Mouse (Mus musculus) natural killer cell, adult 2 months (primary cell): ENCODE measurements at regions not wholly inside any gene's neighbourhood (a gene's known extent, or its start where the extent isn't known, plus 50 kb on each side); places are given as distances from the start of the nearest gene placed in this dataset.
A peak's percentile ranks its signal among the peaks of the same experiment; 100 is the strongest.

Experiments
- DNase-seq, 2 experiments: peaks; one replicate each; pipeline ENCODE4 v3.0.0; 2022; ENCODE audit warnings: low spot score in 2 of 2

DNA sequence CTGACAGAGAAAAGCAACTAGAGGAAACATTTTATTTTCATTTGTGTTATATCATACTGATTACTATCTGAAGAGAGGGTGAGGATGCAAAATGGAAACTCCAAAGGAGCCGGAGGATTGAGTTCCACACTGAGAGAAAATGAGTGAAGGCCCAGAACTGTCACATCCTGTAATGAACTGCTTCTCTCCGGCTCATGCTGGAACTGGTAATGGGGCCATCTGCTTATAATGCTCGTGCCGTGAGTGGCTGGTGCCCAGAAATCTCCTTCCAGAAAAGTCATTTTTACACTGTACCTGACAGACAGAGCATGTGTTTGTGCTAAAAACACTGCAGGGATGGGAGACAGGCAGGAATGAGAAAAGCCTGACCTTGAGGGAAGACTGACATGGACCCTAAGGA, 483.5 kb upstream of the Pkdcc start:
- no peak for DNase-seq

DNA sequence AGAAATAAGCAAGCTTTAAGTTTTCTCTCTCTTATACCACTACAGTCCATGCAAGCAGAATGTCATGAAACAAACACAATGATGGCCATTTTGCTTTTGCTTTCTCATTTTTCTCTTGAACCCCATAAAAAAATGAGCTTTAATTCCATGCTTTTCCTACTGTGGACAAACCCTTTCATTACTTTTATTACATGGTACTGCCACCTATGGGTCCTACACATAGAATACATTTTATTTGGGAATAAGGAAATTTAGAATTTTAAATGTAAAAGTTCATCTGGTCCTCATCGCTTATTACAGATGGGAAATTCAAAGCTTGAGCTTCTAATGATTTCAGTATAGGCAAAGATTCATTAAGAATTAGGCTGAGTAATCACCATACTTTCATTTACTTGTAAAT, 472.6 kb upstream of the Pkdcc start:
- no peak for DNase-seq

DNA sequence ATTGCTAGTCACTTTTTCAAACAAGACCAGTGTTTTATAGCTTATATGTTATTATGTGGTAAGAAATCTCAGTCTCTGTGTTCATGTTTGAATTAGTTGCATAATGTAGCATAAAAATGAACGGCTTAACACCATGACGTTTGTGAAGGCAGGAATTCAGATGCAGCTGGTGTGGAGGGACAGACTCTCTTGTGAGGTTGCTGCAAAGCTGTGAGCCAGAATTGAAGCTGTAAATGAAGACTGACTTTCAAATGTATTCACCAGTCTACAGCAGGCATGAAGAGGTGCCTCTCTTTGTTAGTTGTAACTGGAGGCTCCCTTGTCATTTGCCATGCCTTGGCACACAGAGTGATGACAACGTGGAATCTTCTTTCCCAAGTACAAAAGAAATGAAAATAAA, 457.7 kb upstream of the Pkdcc start:
- no peak for DNase-seq

DNA sequence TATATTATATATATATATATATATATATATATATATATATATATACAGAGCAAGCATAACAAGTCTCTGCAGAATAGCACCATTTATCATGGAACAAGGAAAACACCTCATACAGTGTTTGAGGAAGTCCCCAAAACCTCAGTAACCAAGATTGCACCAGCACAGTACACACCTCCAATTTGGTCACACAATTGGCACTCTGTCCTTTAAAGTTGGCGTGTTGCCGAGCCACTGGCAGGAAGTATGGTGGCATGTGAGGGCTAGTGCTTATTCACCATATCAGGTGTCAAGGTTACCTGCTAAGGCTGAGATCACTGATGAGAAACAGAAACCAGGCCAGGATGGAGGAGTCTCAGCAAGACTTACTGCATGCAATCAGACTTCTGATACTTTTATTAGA, 436.0 kb upstream of the Pkdcc start:
- no peak for DNase-seq

DNA sequence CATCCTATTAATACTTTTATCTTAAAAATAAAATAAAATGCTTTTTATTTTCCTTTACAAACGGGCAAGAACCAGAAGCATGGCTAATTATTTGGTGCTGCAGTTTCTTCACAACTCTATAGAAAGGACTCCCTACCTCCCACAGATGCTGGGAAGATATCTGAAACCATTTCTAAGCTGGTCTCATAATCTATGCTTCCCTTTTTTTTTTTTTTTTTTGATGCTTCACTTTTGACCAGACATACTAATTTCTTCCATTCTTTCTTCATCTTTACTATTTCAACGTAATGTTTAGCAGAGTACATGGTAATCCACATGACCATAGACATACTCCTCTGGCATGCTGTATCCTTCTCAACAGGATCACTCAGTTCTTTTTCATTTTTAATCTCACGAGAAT, 393.0 kb upstream of the Pkdcc start:
- DNase-seq = no peak

DNA sequence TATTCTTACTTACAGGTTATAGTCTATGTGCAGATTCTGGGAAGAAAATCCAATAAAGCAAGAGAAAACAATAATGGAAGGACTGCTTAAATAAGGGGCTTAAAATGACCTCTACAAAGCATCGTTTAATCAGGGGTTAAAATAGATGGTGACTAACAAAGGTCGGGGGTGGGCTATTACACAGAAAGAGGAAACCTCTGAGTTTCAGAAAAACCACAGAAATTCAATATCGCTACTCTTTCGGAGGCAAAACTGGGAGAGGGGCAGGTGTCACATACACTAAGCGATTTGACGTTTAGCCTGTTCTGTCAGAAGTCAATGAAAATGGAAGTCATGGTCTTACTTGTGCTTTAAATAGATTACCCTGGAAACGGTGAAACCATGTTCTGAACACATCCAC, 391.0 kb upstream of the Pkdcc start:
- no peak for DNase-seq

DNA sequence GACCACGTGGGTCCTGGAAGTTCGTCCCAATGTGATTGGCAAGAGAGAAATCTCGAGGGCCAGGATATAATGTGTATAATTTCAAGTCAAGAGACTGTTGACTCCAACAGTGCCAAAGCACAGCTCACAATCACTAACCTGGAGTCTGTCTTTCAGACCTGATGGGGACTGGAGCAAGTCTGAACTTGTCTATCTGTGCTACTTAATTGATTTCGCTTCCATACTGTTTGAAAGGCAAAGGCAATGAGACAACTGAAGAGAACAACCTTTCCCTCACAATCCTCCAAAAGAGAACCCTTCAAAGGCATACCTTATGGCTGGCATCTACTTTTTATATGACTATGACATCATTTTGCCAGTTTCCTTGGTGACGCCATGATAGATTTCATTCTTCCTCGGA, 390.5 kb upstream of the Pkdcc start:
- no peak for DNase-seq

DNA sequence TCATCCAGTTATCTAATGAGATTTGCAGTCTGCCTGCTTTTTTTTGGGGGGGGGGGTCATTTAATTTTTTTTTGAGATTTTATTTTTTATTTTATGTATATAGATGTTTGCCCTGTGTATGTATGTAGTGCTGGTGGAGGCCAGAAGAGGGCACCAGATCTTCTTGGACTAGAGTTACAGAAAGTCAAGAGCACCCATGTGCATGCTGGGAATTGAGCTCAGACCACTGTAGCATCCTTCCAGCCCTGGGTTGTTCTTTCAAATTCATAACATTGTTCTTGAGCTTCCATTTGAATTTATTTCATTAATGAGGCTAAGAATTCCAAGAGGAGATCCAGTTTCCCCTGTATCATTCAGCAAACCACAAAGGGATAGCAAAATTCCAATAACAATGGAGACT, 387.9 kb upstream of the Pkdcc start:
- DNase-seq = no peak

DNA sequence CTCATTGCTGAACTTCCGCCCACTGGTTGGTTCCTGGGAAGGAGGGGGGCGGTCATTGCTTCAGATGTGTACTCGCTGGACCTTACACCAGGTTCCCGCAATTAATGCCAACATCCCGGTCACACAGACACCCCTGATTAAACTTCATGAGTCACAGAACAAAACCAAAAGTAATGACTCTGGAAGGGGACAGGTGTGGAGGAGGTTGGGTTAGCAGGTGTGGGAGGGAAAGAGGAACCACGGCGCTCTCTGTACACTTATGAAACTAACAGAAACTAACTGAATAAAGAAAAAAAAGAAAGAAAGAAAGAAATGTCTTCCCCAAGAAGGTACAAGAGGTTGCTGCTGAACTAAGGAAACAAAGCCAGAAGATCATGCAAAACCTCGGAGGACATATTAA, 387.3 kb upstream of the Pkdcc start:
- no peak for DNase-seq

DNA sequence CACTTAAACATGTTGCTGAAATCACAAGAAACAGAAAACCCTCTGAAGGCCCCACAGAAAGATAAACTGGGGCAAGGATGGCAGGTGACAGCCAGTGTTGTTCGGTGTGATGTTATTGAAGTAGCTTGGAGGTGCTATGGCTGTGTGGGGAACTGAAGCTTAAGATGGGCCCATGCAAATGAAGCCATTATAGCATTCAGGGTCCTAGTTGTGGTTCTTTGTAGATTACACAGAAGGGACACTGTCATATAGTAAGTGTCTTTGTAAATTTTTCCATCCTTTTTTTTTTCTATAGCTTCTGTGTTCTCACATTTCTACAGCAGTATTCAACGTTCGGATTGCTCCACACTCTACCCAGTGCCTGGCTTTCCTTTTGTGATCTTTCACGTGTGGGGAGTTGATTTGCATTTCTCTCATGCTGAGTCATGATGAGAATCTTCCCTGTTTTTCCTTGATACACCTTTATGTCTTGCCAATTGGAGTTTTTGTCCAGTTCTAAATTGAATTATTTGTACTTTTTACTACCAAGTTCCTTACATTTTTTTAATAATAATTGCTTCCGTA, 386.6 kb upstream of the Pkdcc start:
- DNase-seq = no peak

DNA sequence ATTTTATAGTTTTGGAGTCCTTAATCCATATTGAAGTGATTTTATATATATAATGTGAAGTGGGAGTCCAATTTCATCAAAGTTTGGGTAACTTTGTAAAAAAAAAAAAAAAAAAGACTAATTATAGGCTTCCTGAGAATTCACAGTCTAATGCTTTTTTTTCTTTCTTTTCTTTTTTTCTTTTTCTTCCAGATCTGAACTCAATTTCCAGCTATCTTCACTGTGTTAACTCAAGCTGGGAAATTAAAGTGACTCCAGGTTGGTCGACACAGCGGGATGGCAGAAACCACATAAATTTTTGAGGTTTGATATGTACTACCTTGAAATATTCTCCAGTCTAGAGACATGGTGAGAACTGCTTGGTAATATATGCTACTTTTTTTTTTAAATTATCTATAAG, 385.7 kb upstream of the Pkdcc start:
- no peak for DNase-seq

DNA sequence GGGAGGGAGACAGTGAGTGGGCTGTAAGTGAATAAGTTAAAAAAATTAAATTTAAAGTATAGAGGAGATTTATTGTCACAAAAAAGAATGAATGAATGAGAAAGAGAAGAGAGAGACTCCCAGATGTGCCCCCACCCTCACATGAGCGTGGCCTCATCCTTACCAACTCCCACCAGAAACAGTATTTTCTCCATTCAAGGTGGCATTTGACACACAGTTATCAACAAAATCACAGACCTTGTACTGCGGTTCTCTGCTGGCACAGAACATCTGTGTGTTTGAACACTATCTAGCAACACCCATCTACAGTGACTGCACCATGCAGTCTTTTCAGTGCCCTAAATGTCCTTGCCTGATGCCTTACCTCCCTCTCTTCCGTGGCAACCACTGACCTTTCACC, 380.9 kb upstream of the Pkdcc start:
- DNase-seq = no peak

DNA sequence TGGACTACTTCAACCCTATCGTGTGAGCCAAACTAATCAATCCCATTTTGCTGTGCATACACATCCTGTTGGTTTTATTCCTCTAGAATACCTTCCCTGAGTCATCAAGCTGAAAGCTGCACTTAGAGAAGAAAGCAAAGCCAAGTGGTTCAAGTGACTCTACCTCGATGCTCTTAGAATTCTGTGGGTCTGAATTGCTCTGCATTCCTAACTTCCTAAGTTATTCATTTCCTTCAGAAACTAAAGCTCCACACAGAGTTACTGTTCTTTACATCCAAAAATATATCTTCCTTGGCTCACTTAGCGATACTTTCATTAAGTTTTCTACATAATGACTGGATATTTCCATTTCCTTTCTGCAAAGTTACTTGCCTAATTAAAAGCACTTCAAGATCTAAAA, 379.0 kb upstream of the Pkdcc start:
- no peak for DNase-seq

DNA sequence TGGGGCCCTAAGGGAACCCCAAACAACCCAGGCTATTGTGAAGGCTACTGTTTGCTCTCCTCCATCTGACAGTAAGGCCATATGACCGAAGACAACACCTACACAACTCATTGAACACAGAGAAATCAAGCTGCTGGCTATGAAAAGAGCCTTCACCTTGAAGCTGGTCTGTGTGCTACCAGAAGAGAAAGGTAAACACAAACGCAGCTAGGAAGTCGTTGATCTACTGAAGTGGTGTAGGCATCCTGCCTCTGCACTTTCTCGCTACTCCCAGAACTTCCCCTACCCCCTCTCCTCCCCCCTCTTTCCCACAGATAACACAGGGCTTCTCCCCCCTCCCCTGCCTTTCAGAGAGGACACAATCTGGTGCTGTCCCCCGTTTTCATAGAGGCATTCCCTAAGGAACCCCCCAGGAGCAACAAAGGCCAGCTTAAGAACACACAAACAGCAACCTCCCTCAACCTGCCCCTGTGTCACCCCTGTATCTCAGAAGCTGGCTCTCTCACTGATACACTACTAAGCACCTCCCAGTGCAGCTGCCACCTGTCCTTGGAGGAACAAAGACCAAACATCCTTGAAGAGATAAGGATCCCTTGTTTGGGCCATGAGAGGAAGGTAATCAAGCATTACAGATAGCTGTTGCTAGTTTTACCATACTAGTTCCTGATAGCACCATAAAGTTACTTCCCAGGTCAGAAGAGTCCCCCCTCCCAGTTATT, 368.2 kb upstream of the Pkdcc start:
- DNase-seq = no peak

DNA sequence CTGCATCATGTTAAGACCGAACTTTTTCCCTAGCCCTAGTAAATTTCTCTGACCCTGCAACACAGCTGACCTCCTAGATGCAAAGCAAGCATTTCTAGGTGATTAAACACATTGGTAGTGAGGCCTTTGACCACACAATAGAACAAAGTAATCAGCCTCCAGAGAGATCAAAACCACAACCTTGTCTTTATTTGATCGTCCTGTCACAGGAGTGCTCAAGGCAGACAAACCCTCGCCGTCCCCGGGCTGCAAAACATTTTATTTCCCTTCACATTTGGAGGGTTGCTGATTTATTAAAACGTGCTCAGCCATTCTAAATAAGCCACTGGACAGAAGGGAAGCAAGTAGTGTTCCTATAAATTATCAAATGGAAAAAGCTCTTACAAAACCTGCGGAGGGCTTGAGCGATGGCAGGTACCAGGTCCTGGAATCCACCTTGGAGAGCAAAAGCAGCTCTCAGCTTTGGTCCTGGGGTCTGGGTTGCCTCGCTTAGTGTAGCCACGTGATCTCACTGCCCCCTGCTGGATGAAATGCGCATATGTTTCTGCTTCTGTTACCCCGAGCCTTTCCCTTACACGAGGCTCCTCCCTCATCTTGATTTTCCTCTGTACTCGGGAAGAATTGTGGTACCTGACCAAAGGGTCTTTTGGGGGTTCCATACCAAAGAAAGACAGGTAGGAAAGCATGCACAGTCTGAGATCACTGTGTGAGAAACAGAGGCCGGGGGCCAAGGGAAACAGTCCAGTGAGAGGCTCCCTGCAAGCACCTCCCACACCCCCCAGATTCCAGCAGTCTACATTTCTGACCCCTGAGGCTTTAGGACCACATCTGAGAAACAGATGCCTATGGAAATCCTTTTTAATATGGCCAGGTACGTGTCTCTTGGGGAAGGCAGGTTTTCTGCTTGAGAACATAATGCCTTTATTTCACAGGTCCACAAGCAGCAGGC, 357.6 kb upstream of the Pkdcc start:
- peak; percentile 1 to 7 for DNase-seq

DNA sequence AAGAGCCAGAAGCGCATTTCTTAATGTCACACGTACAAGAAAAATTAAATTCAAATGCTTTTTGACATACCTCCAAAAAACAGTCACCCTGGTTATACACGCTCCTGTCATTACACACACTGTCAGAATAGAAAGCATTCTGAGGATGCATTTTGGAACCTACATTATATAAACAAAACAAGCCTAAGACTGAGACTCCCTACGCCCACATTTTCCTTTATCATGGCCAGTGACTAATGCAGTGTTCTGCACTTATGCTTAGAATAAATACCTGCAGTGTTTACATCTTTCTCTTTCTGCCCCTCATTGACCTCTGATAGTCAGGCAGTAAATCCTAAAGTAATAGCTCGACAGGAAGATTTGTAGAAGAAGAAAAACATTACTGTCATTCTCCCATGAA, 354.7 kb upstream of the Pkdcc start:
- no peak for DNase-seq

DNA sequence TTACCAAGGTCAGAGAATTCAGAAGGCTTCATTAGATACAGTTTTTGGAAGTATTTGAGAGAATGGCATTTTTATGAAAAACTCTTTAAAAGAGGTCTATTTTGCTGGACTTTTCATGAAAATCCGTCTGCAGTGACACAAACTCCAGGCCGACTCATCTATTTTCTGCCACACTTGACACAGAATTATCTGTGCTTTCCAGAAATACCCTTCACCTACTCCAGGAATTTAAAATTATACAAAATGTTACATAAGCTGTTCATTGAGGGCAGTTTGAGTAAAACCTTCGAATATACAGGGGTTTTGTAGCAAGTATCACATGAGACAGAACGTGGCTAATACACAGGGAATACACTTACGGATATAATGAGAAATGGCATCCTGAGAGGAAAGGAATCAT, 354.1 kb upstream of the Pkdcc start:
- no peak for DNase-seq

DNA sequence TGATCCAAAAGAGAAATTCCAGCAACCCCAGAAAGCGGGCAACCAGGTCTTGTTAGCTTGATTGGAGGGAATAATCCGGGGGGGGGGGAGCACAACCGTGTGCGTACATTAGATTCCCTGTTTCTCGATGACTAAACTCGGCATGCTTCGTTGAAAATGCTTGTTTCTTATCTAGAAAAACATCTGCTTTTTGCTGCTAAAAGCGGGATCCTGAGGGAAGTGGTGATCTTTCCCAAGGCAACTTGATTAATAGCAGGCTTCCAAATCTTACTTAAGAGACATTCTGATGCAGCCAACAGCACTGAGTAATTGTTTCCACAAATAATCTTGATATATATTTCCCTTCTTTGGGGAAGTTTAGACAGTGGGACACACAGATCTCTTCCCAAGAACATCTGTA, 338.0 kb upstream of the Pkdcc start:
- DNase-seq = no peak

DNA sequence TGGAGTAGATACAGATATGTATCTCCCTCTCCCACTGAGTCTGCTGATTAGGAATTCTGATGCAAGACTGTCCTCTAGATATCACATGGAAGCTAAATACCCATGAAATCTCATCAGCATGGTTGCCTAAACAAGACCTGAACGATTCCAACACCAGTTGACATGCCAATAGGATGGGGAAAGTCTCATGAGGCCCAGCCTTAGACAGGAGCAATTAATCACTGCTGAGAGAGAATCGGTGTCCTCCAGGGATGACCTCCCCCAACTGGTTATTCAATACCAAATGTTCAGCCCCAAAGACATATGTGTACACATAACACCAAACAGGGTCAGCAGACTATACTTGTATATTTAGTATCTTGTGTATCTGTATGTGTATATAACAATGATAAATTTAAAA, 314.5 kb upstream of the Pkdcc start:
- no peak for DNase-seq

DNA sequence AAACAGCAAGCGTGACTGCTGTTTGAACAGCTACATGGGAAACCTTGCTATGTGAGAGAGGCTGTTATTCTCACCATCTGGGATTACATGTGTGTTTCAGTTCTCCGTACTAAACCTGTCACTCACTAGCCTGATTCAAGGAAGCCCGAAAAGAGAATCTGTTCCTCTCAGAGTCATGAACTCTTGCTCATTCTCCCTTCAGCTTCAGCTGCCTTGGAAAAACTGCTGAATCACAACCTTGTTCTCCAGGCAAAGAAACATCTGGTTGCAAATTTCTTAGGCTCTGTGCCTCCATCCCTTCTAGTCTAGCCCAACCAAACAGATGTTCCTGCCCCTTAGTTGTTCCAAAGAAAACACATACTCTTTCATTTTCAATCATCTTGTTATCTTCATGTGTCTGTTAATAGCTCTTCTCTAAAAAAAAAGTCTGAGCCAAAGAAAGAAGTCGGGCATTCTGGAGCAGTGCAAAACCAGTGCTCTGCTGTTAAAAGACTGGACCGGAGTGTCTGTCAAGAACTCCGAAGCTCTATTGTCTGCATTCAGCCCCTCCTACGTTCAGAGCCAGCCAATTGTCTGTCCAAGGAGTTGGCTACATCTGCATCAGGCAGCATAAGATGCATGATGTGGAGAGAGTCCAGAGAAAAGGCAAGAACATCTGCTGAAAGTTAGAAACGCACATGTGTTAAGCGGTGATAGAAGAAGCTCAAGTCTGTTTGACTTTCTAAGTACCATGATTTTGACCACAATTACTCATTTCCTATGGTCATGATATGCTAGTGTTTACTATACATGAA, 313.8 kb upstream of the Pkdcc start:
- no peak for DNase-seq

DNA sequence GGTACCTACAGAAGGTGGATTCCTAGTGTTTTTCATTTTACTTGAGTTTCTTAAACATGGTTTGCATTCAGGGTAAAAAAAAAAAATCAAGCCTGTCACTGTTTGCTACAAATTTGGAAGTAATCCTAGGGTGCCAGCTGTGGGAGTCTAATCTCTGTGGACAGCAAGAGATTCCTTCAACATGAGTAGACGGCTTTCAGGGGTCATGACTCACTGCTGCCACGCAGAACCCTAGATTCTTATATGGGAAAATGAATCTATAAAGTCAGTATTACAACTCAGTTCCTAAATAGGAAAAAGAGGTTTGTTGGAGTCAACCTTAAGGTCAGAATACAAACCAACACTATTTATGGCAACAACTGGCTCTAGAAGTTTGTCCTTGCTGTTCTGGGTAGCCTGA, 310.1 kb upstream of the Pkdcc start:
- no peak for DNase-seq

DNA sequence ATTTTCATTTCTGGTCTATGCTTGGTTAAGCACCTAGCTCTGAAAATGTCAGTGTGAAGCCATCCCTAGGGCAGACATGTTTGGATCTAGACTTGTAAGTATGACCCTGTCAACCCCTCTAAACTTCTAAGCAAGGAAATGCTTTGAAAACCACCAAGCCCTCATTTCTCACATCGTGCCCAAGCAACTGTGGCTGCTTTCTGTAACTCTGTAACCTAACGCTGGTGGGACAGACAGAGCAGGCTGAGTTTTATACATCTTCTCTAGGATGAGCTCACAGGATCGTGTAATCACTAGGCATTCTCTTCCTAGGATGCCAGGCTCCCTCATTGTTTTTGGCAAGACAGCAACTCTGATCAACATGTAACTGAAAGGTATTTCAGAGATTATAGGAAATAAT, 309.6 kb upstream of the Pkdcc start:
- no peak for DNase-seq
